Mouse (Mus musculus) megakaryocyte, embryonic 14.5 days (primary cell): Measurements from ENCODE around the gene Zfp961. TPM values are rescaled to one million over a fixed set of nuclear protein-coding genes. Genes with fewer than 3 reads are reported as not detected.
"Not testable (repeated sequence)": the region's sequence is repeated elsewhere in the genome, so short reads cannot be mapped to it uniquely, and the experiment has no call there.

Experiments
- H3K27me3 ChIP-seq: replicated peaks from 2 replicates; pipeline ENCODE3; 2012; ENCODE audit warnings: inconsistent platforms
- H3K36me3 ChIP-seq: replicated peaks from 2 replicates; pipeline ENCODE3; 2012; ENCODE audit warnings: low read length, inconsistent platforms, mixed read lengths
- H3K4me1 ChIP-seq: 2 replicates; pipeline ENCODE4 v1.6.1; 2012; ENCODE audit warnings: inconsistent platforms
- H3K4me3 ChIP-seq: replicated peaks from 2 replicates; pipeline ENCODE3; 2012; ENCODE audit warnings: moderate library complexity, mild to moderate bottlenecking, inconsistent platforms
- H3K9me3 ChIP-seq: 2 replicates; pipeline ENCODE4 v1.6.1; 2012; ENCODE audit warnings: inconsistent platforms
- FLI1 ChIP-seq: IDR thresholded peaks from 2 replicates; pipeline ENCODE4 v1.6.1; 2012; ENCODE audit warnings: low read length, inconsistent platforms, mixed read lengths
- GATA1 ChIP-seq: IDR thresholded peaks from 3 replicates; pipeline ENCODE4 v1.6.1; 2012; ENCODE audit warnings: mixed read lengths, low read length, inconsistent platforms, borderline replicate concordance
- polyA plus RNA-seq: library from polyadenylated mRNA; stranded (reverse); fragments of >175 nt; gene quantifications from 2 replicates; pipeline ENCODE4 v1.2.3, GENCODE M21; 2012; ENCODE audit warnings: low replicate concordance; ENCODE audit not compliant: insufficient read depth

Zfp961 gene
- polyA plus RNA-seq, 1 experiment, result 0.17 TPM

DNA sequence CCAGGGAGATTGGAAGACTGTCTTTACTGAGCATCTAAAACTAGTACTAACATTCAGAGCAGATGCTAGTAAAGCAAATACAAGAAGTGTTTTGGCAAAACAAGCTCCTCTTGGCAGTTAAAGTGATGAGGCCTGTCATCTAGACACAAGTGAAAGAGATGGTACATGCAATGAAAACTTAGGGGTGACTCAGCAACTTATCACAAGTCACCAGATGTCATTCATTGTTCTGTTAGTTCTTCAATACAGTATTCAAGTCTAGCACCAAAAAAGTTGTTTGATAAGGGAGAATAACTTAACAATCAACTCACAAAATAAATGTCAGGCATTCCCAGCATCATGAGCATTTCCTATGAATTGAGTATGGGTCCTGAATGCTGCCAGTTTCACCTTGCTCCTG lies 23.1 kb upstream of the Zfp961 start:
- Histone ChIP-seq H3K9me3 (peaks cover 8% of the 10 kb centered on the region), H3K4me3 (no peak overlapping the region), H3K36me3 (peaks cover 67% of the 10 kb centered on the region), H3K27me3 (no peaks in the 10 kb centered on the region), H3K4me1 (peaks cover 40% of the 10 kb centered on the region)
- TF ChIP-seq FLI1 (no peak), GATA1 (no peak)

DNA sequence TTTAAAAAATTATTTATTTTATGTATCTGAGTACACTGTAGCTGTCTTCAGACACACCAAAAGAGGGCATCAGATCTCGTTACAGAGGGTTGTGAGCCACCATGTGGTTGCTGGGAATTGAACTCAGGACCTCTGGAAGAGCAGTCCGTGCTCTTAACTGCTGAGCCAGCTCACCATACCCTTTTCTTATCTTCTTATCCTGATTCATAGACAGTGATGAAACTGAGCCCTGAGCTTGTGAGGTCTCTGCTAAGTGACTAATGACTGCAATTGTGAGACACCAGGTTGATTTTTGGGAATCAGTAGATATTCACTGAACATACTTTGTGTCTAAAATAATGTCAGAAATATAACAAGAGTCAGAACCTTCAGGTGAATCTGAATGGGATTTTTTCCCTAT lies 12.8 kb upstream of the Zfp961 start:
- H3K27me3 ChIP-seq, H3K9me3 ChIP-seq, H3K4me3 ChIP-seq, H3K36me3 ChIP-seq: not testable (repeated sequence)
- peaks cover 16% of the 10 kb centered on the region for H3K4me1 ChIP-seq

DNA sequence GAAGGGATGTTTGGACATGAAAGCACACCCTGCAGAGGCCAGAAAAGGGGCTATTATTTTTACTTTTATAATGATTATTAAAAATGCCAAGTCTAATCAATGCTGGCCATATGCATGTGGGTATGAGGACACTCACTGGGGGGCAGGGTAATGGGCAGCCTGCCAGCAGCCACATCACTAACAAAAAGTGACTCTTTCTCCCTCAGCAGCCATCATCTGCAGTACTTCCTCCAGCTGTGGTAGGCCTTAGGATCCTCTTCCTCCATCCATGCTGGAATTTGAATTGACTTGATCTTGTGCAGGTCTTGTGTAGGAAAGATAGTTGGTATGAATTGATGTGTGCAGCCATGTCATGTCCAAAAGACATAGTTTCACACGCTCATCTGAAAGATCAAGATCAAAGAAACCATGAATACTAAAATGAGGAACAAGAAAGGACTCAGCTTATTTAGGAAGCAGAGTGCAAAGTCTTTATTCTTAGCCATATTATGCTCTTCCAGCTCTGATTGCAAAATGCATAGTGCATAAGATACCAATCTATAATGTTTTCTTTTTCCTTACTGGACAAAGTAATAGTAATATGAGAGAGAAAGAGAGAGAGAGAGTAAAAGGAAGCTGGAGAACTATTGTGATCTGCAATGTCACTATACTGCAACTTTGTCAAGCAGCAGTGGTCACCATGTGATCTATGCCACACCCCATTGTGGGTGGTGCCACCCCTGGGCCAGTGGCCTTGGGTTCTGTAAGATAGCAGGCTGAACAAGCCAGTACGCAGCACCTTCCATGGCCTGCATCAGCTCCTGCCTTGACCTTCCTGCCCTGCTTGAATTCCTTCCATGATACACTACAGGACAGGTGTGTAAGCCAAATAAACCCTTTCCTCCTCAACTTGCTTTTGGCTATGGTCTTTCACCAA lies 10.3 kb upstream of the Zfp961 start:
- H3K4me3 ChIP-seq, result peak overlapping the region; percentile 16
- H3K36me3 ChIP-seq, result no peaks in the 10 kb centered on the region
- TF ChIP-seq GATA1 (no peak), FLI1 (no peak)
- H3K4me1 ChIP-seq, result peaks cover 27% of the 10 kb centered on the region
- H3K9me3 ChIP-seq, result no peaks in the 10 kb centered on the region
- H3K27me3 ChIP-seq, result peaks cover 5% of the 10 kb centered on the region

DNA sequence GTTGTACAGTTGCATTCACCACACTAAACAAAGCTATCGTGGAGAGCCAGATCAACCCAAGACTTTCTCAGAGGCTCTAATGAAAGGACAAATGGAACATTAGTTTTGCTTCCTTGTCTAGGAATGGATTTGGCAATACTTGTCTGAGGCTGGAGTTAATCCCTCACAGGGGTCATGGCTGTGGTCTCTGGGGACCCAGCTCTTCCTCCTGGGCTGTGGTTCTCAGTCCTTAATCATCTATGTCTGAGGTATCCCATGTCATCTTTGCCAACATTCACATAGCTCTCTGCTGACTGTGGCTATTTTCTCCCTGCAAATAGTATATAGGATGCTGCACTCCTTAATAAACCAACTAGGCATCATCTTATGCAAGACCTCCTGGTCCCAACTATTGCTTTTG lies 9.1 kb upstream of the Zfp961 start:
- no peak for TF ChIP-seq FLI1
- TF ChIP-seq GATA1, result no peak
- peaks cover 27% of the 10 kb centered on the region for H3K4me1 ChIP-seq
- H3K9me3 ChIP-seq, result no peaks in the 10 kb centered on the region
- no peak overlapping the region for H3K4me3 ChIP-seq
- H3K27me3 ChIP-seq, result peaks cover 6% of the 10 kb centered on the region
- H3K36me3 ChIP-seq, result no peaks in the 10 kb centered on the region

DNA sequence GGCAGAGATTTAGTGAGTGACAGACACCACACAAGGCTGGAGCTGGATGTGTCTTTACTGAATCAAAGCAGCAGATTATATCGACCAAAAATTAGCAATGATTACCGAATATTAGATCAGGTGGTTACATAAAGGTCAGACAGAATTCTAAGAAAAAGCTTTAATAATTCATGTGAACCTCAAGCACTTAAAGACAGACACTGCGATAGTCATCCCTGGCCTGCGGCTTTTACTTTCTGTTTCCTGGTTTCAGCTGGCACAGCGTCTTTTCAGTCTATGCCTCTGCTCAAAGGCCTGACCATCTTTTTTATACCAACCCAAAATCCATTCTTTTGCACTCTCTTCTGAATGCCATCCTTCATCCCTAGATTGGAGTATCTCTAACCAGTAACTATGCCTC lies 2.2 kb upstream of the Zfp961 start:
- peaks cover 6% of the 10 kb centered on the region for H3K27me3 ChIP-seq
- H3K4me1 ChIP-seq, result peaks cover 41% of the 10 kb centered on the region

DNA sequence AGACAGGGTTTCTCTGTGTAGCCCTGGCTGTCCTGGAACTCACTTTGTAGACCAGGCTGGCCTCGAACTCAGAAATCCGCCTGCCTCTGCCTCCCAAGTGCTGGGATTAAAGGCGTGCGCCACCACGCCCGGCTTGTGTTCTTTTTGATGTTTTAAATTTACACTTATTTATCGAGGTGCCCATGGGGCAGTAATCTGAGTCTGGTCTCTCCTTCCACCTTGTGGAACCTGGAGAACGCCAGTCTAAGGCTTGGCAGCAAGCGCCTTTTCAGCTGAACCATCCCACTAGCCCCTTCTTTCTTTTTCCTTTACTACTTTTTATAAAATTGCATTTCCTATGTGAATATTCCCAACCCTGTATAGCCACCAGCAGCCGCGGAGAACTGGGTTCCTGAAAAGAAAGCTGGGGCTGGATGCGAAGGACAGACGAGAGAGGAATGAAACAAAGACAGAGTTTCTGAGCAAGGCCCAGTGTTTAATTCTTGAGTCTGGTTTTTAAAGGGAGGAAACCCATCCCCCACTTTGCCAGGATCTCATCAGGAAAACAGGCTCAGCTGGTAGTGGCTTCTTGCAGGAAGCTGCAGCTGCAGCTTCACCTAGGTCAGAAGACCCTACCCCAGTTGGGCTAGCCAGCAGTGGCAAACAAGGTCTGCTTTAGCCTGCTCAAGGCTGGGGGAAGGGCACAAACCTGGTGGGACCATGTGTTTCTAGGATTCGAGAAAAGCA lies 761 bp downstream of the Zfp961 start:
- peaks cover 19% of the 10 kb centered on the region for H3K36me3 ChIP-seq
- no peaks in the 10 kb centered on the region for H3K27me3 ChIP-seq
- peaks cover 32% of the 10 kb centered on the region for H3K4me1 ChIP-seq
- H3K9me3 ChIP-seq, result 0 out of 2 replicates have a peak, but pooled peaks cover 5% of the 10 kb centered on the region
- no peak for TF ChIP-seq FLI1
- peak overlapping the region; percentile 99 for H3K4me3 ChIP-seq

More for the DNA sequence above, 2.2 kb upstream of the Zfp961 start:
- peaks cover 3% of the 10 kb centered on the region for H3K36me3 ChIP-seq
- TF ChIP-seq FLI1 (no peak), GATA1 (no peak)
- no peaks in the 10 kb centered on the region for H3K9me3 ChIP-seq
- H3K4me3 ChIP-seq, result no peak overlapping the region

DNA sequence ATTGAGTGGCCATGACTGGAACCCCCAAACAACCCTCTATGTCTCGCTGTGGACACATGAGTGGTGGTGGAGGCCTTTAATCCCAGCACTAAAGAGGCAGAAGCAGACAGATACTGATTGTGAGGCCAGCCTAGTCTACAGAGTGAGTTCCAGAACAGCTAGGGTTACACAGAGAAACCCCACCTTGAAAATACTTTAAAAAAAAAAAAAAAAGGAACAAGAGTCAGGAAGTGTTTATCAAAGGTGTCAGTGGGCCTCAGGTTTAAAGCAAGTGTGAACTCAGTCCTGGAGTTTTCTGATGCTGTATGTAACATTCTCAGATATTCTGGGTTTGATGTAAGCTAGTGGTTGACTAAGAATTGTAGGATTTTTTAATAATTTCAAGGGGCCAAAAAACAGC lies 1.7 kb downstream of the Zfp961 start:
- TF ChIP-seq GATA1, result no peak
- no peak for TF ChIP-seq FLI1
- 0 out of 2 replicates have a peak, but pooled peaks cover 5% of the 10 kb centered on the region for H3K9me3 ChIP-seq
- no peaks in the 10 kb centered on the region for H3K27me3 ChIP-seq
- peak overlapping the region; percentile 91 for H3K4me3 ChIP-seq
- H3K4me1 ChIP-seq, result peaks cover 32% of the 10 kb centered on the region
- H3K36me3 ChIP-seq, result peaks cover 19% of the 10 kb centered on the region

DNA sequence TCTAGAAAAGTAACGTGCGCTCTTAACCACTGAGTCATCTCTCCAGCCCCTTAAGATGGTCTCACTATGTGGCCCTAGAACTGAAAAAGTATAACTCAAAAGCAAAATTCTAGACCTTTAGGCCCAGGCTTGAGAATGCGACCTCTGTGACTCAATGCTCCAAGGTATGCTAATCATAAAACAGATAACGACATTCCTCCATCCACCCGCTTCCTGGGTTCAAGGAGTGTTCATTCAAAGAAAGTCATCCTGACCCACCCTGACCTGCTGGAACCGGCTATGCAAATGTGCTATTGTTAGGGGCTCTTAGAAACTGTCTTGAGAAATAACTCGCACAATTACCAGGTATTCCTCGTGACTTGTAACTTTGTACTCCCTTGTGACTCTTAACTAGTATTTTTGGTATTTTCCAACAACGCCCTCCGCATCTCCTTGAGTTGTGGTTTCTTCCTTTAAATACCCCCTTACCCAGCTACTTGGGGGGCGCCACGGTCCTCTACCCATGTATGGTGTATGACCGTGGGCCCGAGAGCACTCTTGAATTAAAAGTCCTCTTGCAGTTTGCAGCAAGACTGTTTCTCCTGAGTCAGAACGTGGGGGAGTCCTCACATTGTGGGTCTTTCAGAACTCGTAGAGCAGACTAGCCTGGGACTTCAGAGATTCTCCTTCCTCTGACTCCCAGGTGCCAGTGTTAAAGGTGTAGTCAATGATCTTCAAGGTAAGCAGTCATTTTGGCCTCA lies 2.3 kb downstream of the Zfp961 start:
- not testable (repeated sequence) for H3K27me3 ChIP-seq, H3K9me3 ChIP-seq, H3K4me3 ChIP-seq
- H3K4me1 ChIP-seq, result peaks cover 32% of the 10 kb centered on the region
- H3K36me3 ChIP-seq, result peaks cover 19% of the 10 kb centered on the region

DNA sequence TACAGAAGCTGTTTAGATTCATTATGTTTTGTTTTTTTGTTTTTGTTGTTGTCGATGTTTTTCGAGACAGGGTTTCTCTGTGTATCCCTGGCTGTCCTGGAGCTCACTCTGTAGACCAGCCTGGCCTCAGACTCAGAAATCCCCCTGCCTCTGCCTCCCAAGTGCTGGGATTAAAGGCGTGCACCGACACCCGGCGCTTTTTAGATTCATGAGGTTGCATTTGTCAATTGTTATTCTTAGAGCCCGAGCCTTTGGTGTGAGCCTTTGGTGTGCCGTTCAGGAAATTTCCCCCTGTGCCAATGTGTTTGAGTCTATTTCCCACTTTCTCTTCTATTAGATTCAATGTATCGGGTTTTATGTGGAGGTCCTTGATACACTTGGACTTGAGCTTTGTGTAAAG lies 3.8 kb downstream of the Zfp961 start:
- Histone ChIP-seq H3K36me3 (peaks cover 22% of the 10 kb centered on the region), H3K4me3 (no peak overlapping the region), H3K4me1 (peaks cover 19% of the 10 kb centered on the region), H3K9me3 (0 out of 2 replicates have a peak, but pooled peaks cover 5% of the 10 kb centered on the region), H3K27me3 (no peaks in the 10 kb centered on the region)
- TF ChIP-seq FLI1, result no peak
- TF ChIP-seq GATA1, result no peak

DNA sequence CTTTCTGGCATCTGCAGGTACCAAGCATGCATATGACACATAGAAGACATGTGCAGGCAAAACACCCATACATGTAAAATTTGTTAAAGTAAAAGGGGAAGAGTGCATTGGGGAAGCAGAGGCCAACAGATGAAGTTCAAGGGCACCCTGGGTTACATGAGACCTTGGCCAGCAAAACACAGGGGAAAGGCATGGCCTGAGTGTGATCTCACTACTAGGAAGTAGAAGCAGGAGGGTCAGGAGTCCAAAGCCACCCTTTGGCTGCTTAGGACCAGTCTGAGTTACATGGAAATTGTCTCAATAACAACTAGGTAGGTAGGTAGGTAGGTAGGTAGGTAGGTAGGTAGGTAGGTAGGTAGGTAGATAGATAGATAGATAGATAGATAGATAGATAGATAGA lies 9.6 kb downstream of the Zfp961 start:
- TF ChIP-seq GATA1 (no peak), FLI1 (no peak)
- H3K27me3 ChIP-seq, result no peaks in the 10 kb centered on the region
- H3K36me3 ChIP-seq, result peaks cover 61% of the 10 kb centered on the region

More for the DNA sequence above, 9.6 kb downstream of the Zfp961 start:
- peaks cover 14% of the 10 kb centered on the region for H3K4me1 ChIP-seq
- H3K4me3 ChIP-seq, result no peak overlapping the region
- H3K9me3 ChIP-seq, result peaks cover 9% of the 10 kb centered on the region
